Mouse (Mus musculus): ENCODE data around the gene Rnf103. TPM values are rescaled to one million over a fixed set of nuclear protein-coding genes. Genes with fewer than 3 reads are reported as not detected.
"Not testable (repeated sequence)": the region's sequence is repeated elsewhere in the genome, so short reads cannot be mapped to it uniquely, and the experiment has no call there.

Rnf103 gene
- 4.5 TPM for polyA plus RNA-seq (2012; fragmentation: generic; extraction: Trizol)
- long read RNA-seq, experiment 1, partial matches to known transcripts = 0 of 3 reads
- long read RNA-seq, experiment 1, other reads (novel, unspliced or antisense) = 2 of 3 reads
- long read RNA-seq, experiment 2, partial matches to known transcripts = 0 of 4 reads
- long read RNA-seq, experiment 2, other reads (novel, unspliced or antisense) = 1 of 4 reads

- H3K79me3 ChIP-seq (ENCODE audit: low read depth) = peaks cover 3% of the 10 kb centered on the region
- peak within 1 kb of the TSS; percentile 48 for H3K4me3 ChIP-seq (ENCODE audit: insufficient read depth, poor library complexity, severe bottlenecking)
- H3K79me2 ChIP-seq (ENCODE audit: control insufficient read depth, insufficient read depth) = peaks cover 21% of the 10 kb centered on the region
- H3K36me3 ChIP-seq (ENCODE audit: control insufficient read depth, insufficient read depth) = peaks cover 5% of the 10 kb centered on the region
- H3K27me3 ChIP-seq (ENCODE audit: control insufficient read depth, insufficient read depth, insufficient read length) = no peaks in the 10 kb centered on the region
- peak; percentile 34 for TF ChIP-seq CTCF (IDR thresholded peaks at IDR 0.05; ENCODE audit: control insufficient read depth, insufficient read depth, insufficient read length)
- no peak for TF ChIP-seq CEBPB (IDR thresholded peaks at IDR 0.05; ENCODE audit: low read depth)
- H3ac ChIP-seq (ENCODE audit: control insufficient read depth, insufficient read length, low read depth) = peak within 1 kb of the TSS; percentile 93
Measured at GRCm38 (mm10) chr6:71493675-71494340, at the start of gene Rnf103. TSS of gene Rnf103 (plus strand) at chr6:71493894.

GRCm38 (mm10) chr6:71444756-71445155, 48.9 kb upstream of the Rnf103 start:
- peaks cover 3% of the 10 kb centered on the region for H3K79me2 ChIP-seq (ENCODE audit: control insufficient read depth, insufficient read depth)
- TF ChIP-seq CTCF (IDR thresholded peaks at IDR 0.05; ENCODE audit: control insufficient read depth, insufficient read depth, insufficient read length) = no peak
- TF ChIP-seq MYOG (IDR thresholded peaks at IDR 0.05; ENCODE audit: control insufficient read depth, extremely low read depth, insufficient read length) = no peak
- TF ChIP-seq USF1 (IDR thresholded peaks at IDR 0.05; ENCODE audit: low read depth) = no peak
- TF ChIP-seq FOSL1 (IDR thresholded peaks at IDR 0.05; ENCODE audit: insufficient read depth, low read length, poor library complexity, severe bottlenecking) = no peak
- TF ChIP-seq MAX (IDR thresholded peaks at IDR 0.05) = no peak

GRCm38 (mm10) chr6:71445560-71445959, 48.1 kb upstream of the Rnf103 start:
- H3ac ChIP-seq (ENCODE audit: control insufficient read depth, insufficient read length, low read depth) = no peak overlapping the region
- no peaks in the 10 kb centered on the region for H3K79me3 ChIP-seq (ENCODE audit: low read depth)
- H3K79me2 ChIP-seq (ENCODE audit: control insufficient read depth, insufficient read depth) = no peaks in the 10 kb centered on the region
- TF ChIP-seq MAX (IDR thresholded peaks at IDR 0.05) (no peak), CEBPB (IDR thresholded peaks at IDR 0.05; ENCODE audit: low read depth) (no peak)
- H3K36me3 ChIP-seq (ENCODE audit: control insufficient read depth, insufficient read depth) = no peaks in the 10 kb centered on the region
- no peaks in the 10 kb centered on the region for H3K27me3 ChIP-seq (ENCODE audit: control insufficient read depth, insufficient read depth, insufficient read length)
- no peak overlapping the region for H3K4me3 ChIP-seq (ENCODE audit: insufficient read depth, poor library complexity, severe bottlenecking)

More at GRCm38 (mm10) chr6:71444756-71445155, 48.9 kb upstream of the Rnf103 start:
- H3ac ChIP-seq (ENCODE audit: control insufficient read depth, insufficient read length, low read depth) = no peak overlapping the region
- H3K4me3 ChIP-seq (ENCODE audit: insufficient read depth, poor library complexity, severe bottlenecking) = no peak overlapping the region
- H3K27me3 ChIP-seq (ENCODE audit: control insufficient read depth, insufficient read depth, insufficient read length) = no peaks in the 10 kb centered on the region
- H3K36me3 ChIP-seq (ENCODE audit: control insufficient read depth, insufficient read depth) = no peaks in the 10 kb centered on the region
- H3K79me3 ChIP-seq (ENCODE audit: low read depth) = no peaks in the 10 kb centered on the region

GRCm38 (mm10) chr6:71452792-71453191, 40.9 kb upstream of the Rnf103 start:
- Histone ChIP-seq H3ac (ENCODE audit: control insufficient read depth, insufficient read length, low read depth) (no peak overlapping the region), H3K79me2 (ENCODE audit: control insufficient read depth, insufficient read depth) (no peaks in the 10 kb centered on the region), H3K4me3 (ENCODE audit: insufficient read depth, poor library complexity, severe bottlenecking) (no peak overlapping the region), H3K36me3 (ENCODE audit: control insufficient read depth, insufficient read depth) (no peaks in the 10 kb centered on the region), H3K79me3 (ENCODE audit: low read depth) (no peaks in the 10 kb centered on the region), H3K27me3 (ENCODE audit: control insufficient read depth, insufficient read depth, insufficient read length) (no peaks in the 10 kb centered on the region)
- TF ChIP-seq MYOG (IDR thresholded peaks at IDR 0.05; ENCODE audit: control insufficient read depth, extremely low read depth, insufficient read length) (no peak), MYOD1 (IDR thresholded peaks at IDR 0.05; ENCODE audit: control insufficient read depth, insufficient read length, low read depth) (no peak), MAX (IDR thresholded peaks at IDR 0.05) (no peak), CEBPB (IDR thresholded peaks at IDR 0.05; ENCODE audit: low read depth) (no peak), FOSL1 (IDR thresholded peaks at IDR 0.05; ENCODE audit: insufficient read depth, low read length, poor library complexity, severe bottlenecking) (no peak), USF1 (IDR thresholded peaks at IDR 0.05; ENCODE audit: low read depth) (no peak), CTCF (IDR thresholded peaks at IDR 0.05; ENCODE audit: control insufficient read depth, insufficient read depth, insufficient read length) (no peak)

GRCm38 (mm10) chr6:71453983-71454739, 39.5 kb upstream of the Rnf103 start:
- not testable (repeated sequence) for H3K79me2 ChIP-seq (ENCODE audit: control insufficient read depth, insufficient read depth); H3K79me3 ChIP-seq (ENCODE audit: low read depth)

GRCm38 (mm10) chr6:71457956-71458608, 35.6 kb upstream of the Rnf103 start:
- H3K36me3 ChIP-seq (ENCODE audit: control insufficient read depth, insufficient read depth) = no peaks in the 10 kb centered on the region
- no peak overlapping the region for H3K4me3 ChIP-seq (ENCODE audit: insufficient read depth, poor library complexity, severe bottlenecking)
- no peak for TF ChIP-seq MAX (IDR thresholded peaks at IDR 0.05)
- no peak for TF ChIP-seq MYOG (IDR thresholded peaks at IDR 0.05; ENCODE audit: control insufficient read depth, extremely low read depth, insufficient read length)
- no peak for TF ChIP-seq CEBPB (IDR thresholded peaks at IDR 0.05; ENCODE audit: low read depth)
- no peak for TF ChIP-seq FOSL1 (IDR thresholded peaks at IDR 0.05; ENCODE audit: insufficient read depth, low read length, poor library complexity, severe bottlenecking)
- TF ChIP-seq CTCF (IDR thresholded peaks at IDR 0.05; ENCODE audit: control insufficient read depth, insufficient read depth, insufficient read length) = no peak
- TF ChIP-seq MYOD1 (IDR thresholded peaks at IDR 0.05; ENCODE audit: control insufficient read depth, insufficient read length, low read depth) = no peak
- TF ChIP-seq USF1 (IDR thresholded peaks at IDR 0.05; ENCODE audit: low read depth) = no peak
- H3K79me2 ChIP-seq (ENCODE audit: control insufficient read depth, insufficient read depth) = no peaks in the 10 kb centered on the region
- H3K79me3 ChIP-seq (ENCODE audit: low read depth) = no peaks in the 10 kb centered on the region
- no peak overlapping the region for H3ac ChIP-seq (ENCODE audit: control insufficient read depth, insufficient read length, low read depth)
- H3K27me3 ChIP-seq (ENCODE audit: control insufficient read depth, insufficient read depth, insufficient read length) = no peaks in the 10 kb centered on the region

More at GRCm38 (mm10) chr6:71453983-71454739, 39.5 kb upstream of the Rnf103 start:
- H3K36me3 ChIP-seq (ENCODE audit: control insufficient read depth, insufficient read depth); H3K27me3 ChIP-seq (ENCODE audit: control insufficient read depth, insufficient read depth, insufficient read length); H3ac ChIP-seq (ENCODE audit: control insufficient read depth, insufficient read length, low read depth); H3K4me3 ChIP-seq (ENCODE audit: insufficient read depth, poor library complexity, severe bottlenecking): not testable (repeated sequence)
